ENCODE assay signal across 11 mouse cellular contexts in the genomic region with DNA sequence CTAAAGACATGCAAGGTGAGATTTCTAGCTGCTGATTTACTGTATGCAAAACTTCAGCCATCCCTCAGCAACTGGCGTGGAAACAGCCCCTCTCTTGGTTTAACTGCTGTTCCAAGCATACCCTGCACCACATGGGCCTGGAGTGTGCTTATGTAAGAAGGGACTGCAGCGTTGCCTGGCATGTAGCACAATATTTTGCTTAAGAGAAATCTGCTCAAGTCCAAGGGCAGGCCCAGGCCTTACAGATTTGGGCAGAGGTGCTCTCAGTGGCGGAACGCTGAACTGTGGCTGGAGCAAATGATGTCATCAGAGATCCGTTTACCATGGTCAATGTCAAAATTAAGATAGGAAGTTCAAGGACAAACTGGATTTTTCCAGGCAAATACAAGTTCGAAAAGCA. TPM values are rescaled to one million over a fixed set of nuclear protein-coding genes. Genes with fewer than 3 reads are reported as not detected.
DNase-seq lines count a peak whose midpoint lies in the region; ATAC-seq and TF ChIP-seq lines count a peak whose summit lies in the region.
"Had no signal": no experiment of that assay in that cellular context is flagged by ENCODE, and none has a peak within 500 bp of the region (broad histone marks: within the 10 kb centered on the region; RNA-seq: fewer than 3 reads in every experiment).

No protein-coding gene starts in this region.

- peak; percentile 96 for DNase-seq in heart, adult 11 months
- no peak for DNase-seq in heart, adult 8-10 months (ENCODE audit: low spot score)
- no peak for DNase-seq in CH12.LX (ENCODE audit: extremely low read depth)
- peak; percentile 33 for DNase-seq in brain, adult 2 months (ENCODE audit: low read depth, low spot score)
- peak; percentile 45 for DNase-seq in heart, postnatal 4 days
- no peak for DNase-seq in left cerebral cortex, postnatal 14 days (ENCODE audit: low spot score in 2 of 2)
- DNase-seq in frontal cortex, postnatal 14 days (ENCODE audit: low spot score in 2 of 2) = no peak

- peaks cover 22% of the 10 kb centered on the region for H3K79me2 ChIP-seq in CH12.LX (replicated peaks; ENCODE audit: control insufficient read depth, extremely low read depth, insufficient read depth, poor library complexity, severe bottlenecking)

- no peak overlapping the region for H3K4me3 ChIP-seq in CH12.LX (replicated peaks in 1 of 3; ENCODE audit: low read depth in 2 of 3, low read length in 2 of 3, poor library complexity in 1 of 3)
- H3K4me3 ChIP-seq in midbrain, embryonic 15.5 days = no peak overlapping the region
- H3K4me3 ChIP-seq: liver, embryonic 12.5 days had no signal

- no peak for TF ChIP-seq RAD21 in CH12.LX (IDR thresholded peaks at IDR 0.05; ENCODE audit: low read depth, low read length)

- 75% methylated on average over 6 of the region's 6 CpGs for WGBS in midbrain, embryonic 15.5 days

- H3K27me3 ChIP-seq in CH12.LX (replicated peaks) = no peaks in the 10 kb centered on the region
- no peaks in the 10 kb centered on the region for H3K27me3 ChIP-seq in midbrain, embryonic 15.5 days (replicated peaks)
- H3K27me3 ChIP-seq: intestine, embryonic 15.5 days; midbrain, embryonic 12.5 days had no signal

- dilution Hi-C loops in CH12.LX (cut with MboI; ENCODE audit: extremely low pct_ligation_motif_present, extremely low pct_unique_long_range_greater_than_20kb, low sequenced_read_pairs) = no loop called here

- peaks cover 2 to 15% of the 10 kb centered on the region in 2 experiments; a peak in 2 of 4 replicates for H3K4me1 ChIP-seq in CH12.LX (ENCODE audit: control insufficient read depth in 1 of 2, insufficient read depth in 2 of 2)
- no peaks in the 10 kb centered on the region for H3K4me1 ChIP-seq in midbrain, embryonic 15.5 days
- H3K4me1 ChIP-seq: intestine, embryonic 15.5 days; midbrain, embryonic 12.5 days had no signal

- H3K27ac ChIP-seq in CH12.LX (ENCODE audit: insufficient read depth, low read depth) = no peak overlapping the region
- no peak overlapping the region for H3K27ac ChIP-seq in midbrain, embryonic 15.5 days
- H3K27ac ChIP-seq: intestine, embryonic 15.5 days; liver, embryonic 12.5 days; midbrain, embryonic 12.5 days had no signal

- no peak for TF ChIP-seq POLR2A in CH12.LX (IDR thresholded peaks at IDR 0.05; ENCODE audit: low read depth, low read length)

- no peak overlapping the region for H3K4me2 ChIP-seq in CH12.LX (ENCODE audit: insufficient read depth, low read depth, poor library complexity, severe bottlenecking)
- H3K4me2 ChIP-seq in midbrain, embryonic 15.5 days = no peak overlapping the region

- intact Hi-C loops in left cerebral cortex, postnatal 14 days (cut with DNase I) = no loop called here

- H3K9me3 ChIP-seq in CH12.LX (replicated peaks; ENCODE audit: low read length) = no peaks in the 10 kb centered on the region
- H3K9me3 ChIP-seq in midbrain, embryonic 15.5 days = no peaks in the 10 kb centered on the region
- H3K9me3 ChIP-seq: intestine, embryonic 15.5 days; liver, embryonic 12.5 days; midbrain, embryonic 12.5 days had no signal

- no peak for TF ChIP-seq EP300 in CH12.LX (IDR thresholded peaks at IDR 0.05; ENCODE audit: low read length)

- H3K36me3 ChIP-seq in CH12.LX (replicated peaks in 1 of 2; ENCODE audit: control insufficient read depth in 1 of 2, insufficient read depth in 1 of 2, low read length in 1 of 2) = peaks cover 17 to 28% of the 10 kb centered on the region in 2 experiments
- no peaks in the 10 kb centered on the region for H3K36me3 ChIP-seq in midbrain, embryonic 15.5 days (replicated peaks)
- H3K36me3 ChIP-seq: intestine, embryonic 15.5 days; liver, embryonic 12.5 days; midbrain, embryonic 12.5 days had no signal

- H3K9ac ChIP-seq in CH12.LX (ENCODE audit: insufficient read depth, low read depth) = no peak overlapping the region
- H3K9ac ChIP-seq in midbrain, embryonic 15.5 days = no peak overlapping the region
- H3K9ac ChIP-seq: intestine, embryonic 15.5 days; liver, embryonic 12.5 days; midbrain, embryonic 12.5 days had no signal

- in situ Hi-C loops in CH12.LX (cut with MboI; ENCODE audit: low pct_ligation_motif_present, low pct_unique_long_range_greater_than_20kb, low sequenced_read_pairs) = no loop called here

- no peak for ATAC-seq in midbrain, embryonic 15.5 days (replicated peaks)
- ATAC-seq: intestine, embryonic 15.5 days; liver, embryonic 12.5 days had no signal

- TF ChIP-seq CTCF in CH12.LX (conservative IDR thresholded peaks at IDR 0.05 in 1 of 2, IDR thresholded peaks at IDR 0.05 in 1 of 2; ENCODE audit: low read depth in 2 of 2, low read length in 2 of 2) = no peak

TF ChIP-seq in CH12.LX, 34 proteins besides CTCF, POLR2A, EP300 and RAD21:
- TF ChIP-seq JUN (IDR thresholded peaks at IDR 0.05; ENCODE audit: insufficient read depth, low read depth, low read length) (0 out of 2 replicates have a peak, but pooled peaks have one; percentile 15), MAFK (IDR thresholded peaks at IDR 0.05; ENCODE audit: insufficient replicate concordance, low read length) (no peak)

RNA-seq across cellular contexts. Expression of a gene that starts 13.6 kb away (rescaled TPM):
- total RNA-seq in heart, adult 8-10 months (2022) = 10 to 100 TPM; 60.5 to 71.3 (median 67.7) TPM
- 68.9 and 69.8 TPM in 2 replicates for total RNA-seq in CH12.LX (2012; rRNA removed)
- 162 and 167 TPM in 2 replicates for total RNA-seq in CH12.LX (2014; rRNA removed)
- 206 and 230 TPM in 2 replicates for polyA plus RNA-seq in CH12.LX (2012; ENCODE audit: insufficient read length, low read depth)
- 10 to 100 TPM; 78.0 to 82.2 TPM for total RNA-seq in heart, postnatal 4 days (2021)
- polyA plus RNA-seq in midbrain, embryonic 15.5 days (2015; fragmentation: Nextera tagmentation; extraction: Ambion mirVana) = 5.6 and 6.5 TPM in 2 replicates
- total RNA-seq in left cerebral cortex, postnatal 14 days (2021) = 10 to 100 TPM in 1 of 2 experiments, 1 to 10 TPM in 1; 10.0 to 12.9 TPM

Comparison
In these comparisons a context has a peak if more than half of its experiments do, and no peak if none do; other contexts are left out.
1. DNase-seq: peak in heart, adult 11 months (single experiment), brain, adult 2 months (single experiment) and heart, postnatal 4 days (single experiment); none in heart, adult 8-10 months (single experiment), CH12.LX (single experiment), left cerebral cortex, postnatal 14 days (0 of 2) and frontal cortex, postnatal 14 days (0 of 2).
2. RNA of a gene that starts 13.6 kb away (total RNA-seq): 68.9 to 167 TPM in CH12.LX, 78.0 to 82.2 TPM in heart, postnatal 4 days and 60.5 to 71.3 TPM in heart, adult 8-10 months; 10.0 to 12.9 TPM in left cerebral cortex, postnatal 14 days; every median in the first group is over 4 times any median in the second.